Mouse (Mus musculus) hindbrain, postnatal 0 days (tissue): ENCODE data around the gene F2r. TPM values are rescaled to one million over a fixed set of nuclear protein-coding genes. Genes with fewer than 3 reads are reported as not detected.

Experiments
- ATAC-seq: fragments of 200-750 bp; cut with Nextera tagmentation; 2 replicates; pipeline ENCODE4 v1.8.0; 2017; ENCODE audit warnings: mild to moderate bottlenecking, moderate TSS enrichment, moderate library complexity
- DNase-seq: peaks from one replicate; pipeline ENCODE4 v3.0.0-alpha.2; 2015; ENCODE audit warnings: low spot score
- H3K27ac ChIP-seq: fragments of 300-500 bp; sonication (generic); 2 replicates; pipeline ENCODE4 v1.5.1; 2014; ENCODE audit warnings: mild to moderate bottlenecking
- H3K27me3 ChIP-seq: fragments of 300-500 bp; sonication (generic); 2 replicates; pipeline ENCODE4 v1.6.1; 2014; ENCODE audit warnings: low read length, mixed read lengths; ENCODE audit not compliant: insufficient read depth
- H3K36me3 ChIP-seq: fragments of 300-500 bp; sonication (generic); 2 replicates; pipeline ENCODE4 v1.6.1; 2014; ENCODE audit warnings: low read length, mixed read lengths; ENCODE audit not compliant: insufficient read depth
- H3K4me1 ChIP-seq: fragments of 300-500 bp; sonication (generic); 2 replicates; pipeline ENCODE4 v1.6.1; 2014; ENCODE audit warnings: antibody characterized with exemption, low read length, mixed read lengths; ENCODE audit not compliant: insufficient read depth
- H3K4me2 ChIP-seq: fragments of 300-500 bp; sonication (generic); 2 replicates; pipeline ENCODE4 v1.6.1; 2014; ENCODE audit warnings: low read depth, mild to moderate bottlenecking, low read length, moderate library complexity, mixed read lengths
- H3K4me3 ChIP-seq: fragments of 300-500 bp; sonication (generic); 2 replicates; pipeline ENCODE4 v1.5.1; 2014; ENCODE audit warnings: low read length
- H3K9ac ChIP-seq: fragments of 300-500 bp; sonication (generic); replicated peaks from 2 replicates; pipeline ENCODE4 v1.6.1; 2014; ENCODE audit warnings: mild to moderate bottlenecking, low read length, moderate library complexity, mixed read lengths
- H3K9me3 ChIP-seq: fragments of 300-500 bp; sonication (generic); 2 replicates; pipeline ENCODE4 v1.6.1; 2016; ENCODE audit warnings: low read length, mixed read lengths
- CTCF ChIP-seq: IDR thresholded peaks from 2 replicates; pipeline ENCODE4 v1.5.1; 2016; ENCODE audit warnings: antibody characterized with exemption, control low read depth, low read depth
- WGBS: fragments of 180-500 bp; shearing (Covaris S2); extraction: QIAGEN DNeasy Blood & Tissue Kit; methylation state at CpG from one replicate; pipeline ENCODE4 v1.1.7; 2014; 5-methylcytosine and 5-hydroxymethylcytosine counted together
- polyA plus RNA-seq: library from polyadenylated mRNA; unstranded; fragments of >200 nt; fragmentation: Nextera tagmentation; extraction: Ambion mirVana; gene quantifications from 2 replicates; pipeline ENCODE4 v1.2.1, GENCODE M21; 2015
- total RNA-seq: library from RNA; depleted of rRNA; stranded (reverse); fragments of >200 nt; gene quantifications from 2 replicates; pipeline ENCODE4 v1.2.3, GENCODE M21; 2014; rRNA removed

Gene F2r
- total RNA-seq (49.7 and 53.0 TPM in 2 replicates), polyA plus RNA-seq (34.6 and 36.9 TPM in 2 replicates)

DNA sequence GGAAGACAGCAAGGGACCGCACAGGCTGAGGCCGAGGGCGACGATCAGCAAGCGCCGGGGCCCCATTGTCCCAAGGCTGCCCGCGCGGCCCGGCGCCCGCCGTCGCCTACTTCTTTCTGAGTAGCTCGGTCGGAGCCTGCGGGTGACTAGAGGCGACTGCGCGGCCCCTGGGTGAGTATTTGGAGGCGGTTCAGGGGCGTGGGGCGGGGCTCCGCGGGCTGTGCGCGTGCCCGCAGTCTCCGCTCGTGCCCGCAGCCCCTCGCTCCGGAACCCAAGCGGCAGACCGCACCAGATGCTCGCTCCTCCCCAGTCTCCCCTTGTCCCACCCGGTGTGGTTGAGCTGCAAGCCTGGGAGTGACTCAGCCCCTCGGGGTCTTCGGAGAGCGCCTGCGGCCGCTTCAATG is at the start of gene F2r:
TSS of gene F2r (minus strand) at position 179 of the 404 bp plus-strand sequence.
- DNase-seq = peak; percentile 82
- peak; percentile 93 for ATAC-seq
- H3K27ac ChIP-seq = peak within 1 kb of the TSS; percentile 57; the same call in 1 of the 2 replicates
- peak within 1 kb of the TSS; percentile 95 for H3K4me2 ChIP-seq
- H3K9ac ChIP-seq = peak within 1 kb of the TSS; percentile 69
- H3K9me3 ChIP-seq = no peaks in the 10 kb centered on the region
- TF ChIP-seq CTCF = no peak
- no peaks in the 10 kb centered on the region for H3K36me3 ChIP-seq
- H3K4me3 ChIP-seq = peak within 1 kb of the TSS; percentile 72
- 0 out of 2 replicates have a peak, but pooled peaks cover 3% of the 10 kb centered on the region for H3K4me1 ChIP-seq
- no peaks in the 10 kb centered on the region for H3K27me3 ChIP-seq
- 2% methylated on average over 40 of the region's 42 CpGs for WGBS

- Histone ChIP-seq H3K9ac (no peak overlapping the region), H3K27me3 (no peaks in the 10 kb centered on the region), H3K36me3 (0 out of 2 replicates have a peak, but pooled peaks cover 4% of the 10 kb centered on the region), H3K9me3 (no peaks in the 10 kb centered on the region), H3K27ac (no peak overlapping the region), H3K4me3 (no peak overlapping the region), H3K4me1 (no peaks in the 10 kb centered on the region), H3K4me2 (no peak overlapping the region)
- DNase-seq = peak; percentile 54
- peak; percentile 61 for TF ChIP-seq CTCF
- 25% methylated on average over 7 of the region's 7 CpGs for WGBS
- ATAC-seq = no peak; the same call in 1 of the 2 replicates
These were observed 49.0 kb upstream of the F2r start for GRCm38 (mm10) chr13:95667260-95667659.

DNA sequence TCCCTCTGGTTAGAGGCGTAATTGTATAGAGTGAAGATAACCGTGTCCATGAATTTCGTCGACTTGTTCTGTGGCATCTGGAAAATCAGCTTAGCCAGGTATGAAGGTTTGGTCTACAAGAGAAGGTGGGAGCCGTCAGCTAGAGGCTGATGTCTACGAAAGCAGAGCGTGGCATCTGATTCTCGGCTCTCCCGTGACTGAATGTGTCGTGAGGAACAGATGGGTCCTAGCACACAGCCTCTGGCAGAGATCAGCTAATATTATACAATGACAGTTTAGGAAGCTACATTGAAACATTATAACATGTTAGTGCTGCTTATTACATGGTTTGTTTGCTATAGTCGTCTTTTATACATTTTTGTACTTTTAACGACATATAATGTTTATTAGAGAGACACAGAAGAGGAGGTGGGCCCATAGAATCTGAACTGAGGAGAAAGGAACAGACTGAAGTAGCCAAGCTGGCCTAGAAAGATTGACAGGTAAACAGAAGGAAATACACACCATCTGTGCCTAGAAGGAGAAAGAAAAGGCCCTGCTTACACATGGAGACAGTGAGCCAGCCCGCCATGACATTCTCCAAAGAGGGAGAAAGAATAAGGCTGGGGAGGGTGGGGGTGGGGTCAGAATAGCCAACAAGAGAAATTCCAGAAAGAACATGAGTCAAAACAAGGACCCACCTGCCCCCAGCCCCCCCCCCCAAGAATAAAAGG is 47.5 kb upstream of the F2r start:
- ATAC-seq = no peak
- 78% methylated on average over 13 of the region's 13 CpGs for WGBS
- no peaks in the 10 kb centered on the region for H3K9me3 ChIP-seq
- DNase-seq = no peak
- H3K4me2 ChIP-seq = no peak overlapping the region
- H3K4me1 ChIP-seq = no peaks in the 10 kb centered on the region
- no peak overlapping the region for H3K27ac ChIP-seq
- no peaks in the 10 kb centered on the region for H3K27me3 ChIP-seq
- 0 out of 2 replicates have a peak, but pooled peaks cover 4% of the 10 kb centered on the region for H3K36me3 ChIP-seq
- no peak for TF ChIP-seq CTCF
- no peak overlapping the region for H3K4me3 ChIP-seq
- no peak overlapping the region for H3K9ac ChIP-seq

DNA sequence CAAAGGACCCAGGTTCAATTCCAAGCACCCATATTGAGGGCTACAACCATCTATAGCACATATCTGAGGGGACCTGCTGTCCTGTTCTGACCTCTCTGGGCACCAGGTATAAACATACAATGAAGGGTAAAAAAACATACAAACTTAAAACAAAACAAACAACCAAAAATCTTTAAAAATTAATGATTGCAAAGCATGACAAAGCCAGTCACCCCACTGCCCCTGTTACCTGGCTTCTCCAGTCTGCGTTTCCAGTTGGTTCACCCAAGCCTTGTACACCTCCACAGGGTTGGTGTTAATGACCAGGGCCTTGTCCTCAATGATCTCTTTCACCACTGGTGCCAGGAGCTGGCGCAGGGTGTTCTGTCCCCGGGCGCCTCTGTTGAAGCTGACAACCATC is 45.5 kb upstream of the F2r start:
- DNase-seq = no peak
- H3K27me3 ChIP-seq = no peaks in the 10 kb centered on the region
- H3K4me3 ChIP-seq = no peak overlapping the region
- H3K9me3 ChIP-seq = no peaks in the 10 kb centered on the region
- no peak for TF ChIP-seq CTCF
- no peak for ATAC-seq
- H3K27ac ChIP-seq = no peak overlapping the region
- no peak overlapping the region for H3K9ac ChIP-seq
- WGBS = 97% methylated on average over 4 of the region's 4 CpGs
- H3K36me3 ChIP-seq = no peaks in the 10 kb centered on the region
- no peaks in the 10 kb centered on the region for H3K4me1 ChIP-seq
- no peak overlapping the region for H3K4me2 ChIP-seq

DNA sequence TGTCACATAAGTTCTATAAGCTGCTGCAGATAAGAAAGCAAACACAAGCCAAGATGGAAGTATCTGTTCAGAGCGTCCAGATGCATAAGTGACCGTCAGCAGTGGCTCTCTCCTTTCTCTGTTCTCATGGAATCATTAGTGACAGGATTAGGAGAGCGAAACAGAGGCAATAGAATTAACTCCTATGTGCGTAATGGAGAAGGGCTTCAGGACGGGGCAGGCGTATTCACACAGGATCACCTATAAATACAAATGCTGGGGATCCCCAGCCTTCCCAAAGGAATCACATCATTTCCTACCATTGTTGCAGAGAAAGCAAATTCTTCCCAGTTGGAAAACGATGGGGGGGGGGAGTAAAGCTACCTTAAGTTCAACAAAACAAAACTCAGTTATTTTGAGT is 41.1 kb upstream of the F2r start:
- no peak overlapping the region for H3K27ac ChIP-seq
- H3K4me2 ChIP-seq = no peak overlapping the region
- H3K9me3 ChIP-seq = no peaks in the 10 kb centered on the region
- no peak overlapping the region for H3K4me3 ChIP-seq
- H3K27me3 ChIP-seq = no peaks in the 10 kb centered on the region
- no peak overlapping the region for H3K9ac ChIP-seq
- WGBS = 84% methylated on average over 7 of the region's 7 CpGs
- ATAC-seq (no peak), DNase-seq (no peak)
- no peaks in the 10 kb centered on the region for H3K36me3 ChIP-seq
- no peak for TF ChIP-seq CTCF
- no peaks in the 10 kb centered on the region for H3K4me1 ChIP-seq

GRCm38 (mm10) chr13:95657171-95657570 is 38.9 kb upstream of the F2r start:
- DNase-seq (no peak), ATAC-seq (no peak)
- H3K27ac ChIP-seq = no peak overlapping the region
- TF ChIP-seq CTCF = no peak
- no peaks in the 10 kb centered on the region for H3K36me3 ChIP-seq
- 72% methylated on average over 9 of the region's 9 CpGs for WGBS
- no peak overlapping the region for H3K4me2 ChIP-seq
- H3K27me3 ChIP-seq = no peaks in the 10 kb centered on the region
- no peaks in the 10 kb centered on the region for H3K9me3 ChIP-seq
- no peaks in the 10 kb centered on the region for H3K4me1 ChIP-seq
- no peak overlapping the region for H3K9ac ChIP-seq
- H3K4me3 ChIP-seq = no peak overlapping the region

DNA sequence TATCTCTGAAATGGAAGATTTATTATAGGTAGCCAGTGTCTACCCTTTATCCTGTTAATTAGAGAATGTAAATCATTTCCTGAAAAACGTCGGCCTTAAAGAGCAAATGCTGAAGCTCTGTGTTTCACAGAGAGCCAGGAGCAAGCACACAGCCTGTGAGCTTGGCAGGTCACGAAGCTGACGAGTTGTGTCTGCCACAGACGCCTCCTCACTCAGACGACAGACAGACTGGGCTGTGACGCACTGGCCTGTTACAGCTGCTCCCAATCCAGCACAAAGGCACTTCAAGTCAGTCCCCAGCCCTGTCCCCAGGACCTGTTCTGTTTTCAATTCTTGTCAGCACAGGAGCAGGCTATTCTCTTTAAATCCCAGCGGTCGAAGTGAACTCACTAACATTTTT is 37.0 kb upstream of the F2r start:
- Histone ChIP-seq H3K4me1 (no peaks in the 10 kb centered on the region), H3K27me3 (no peaks in the 10 kb centered on the region), H3K9me3 (no peaks in the 10 kb centered on the region), H3K4me2 (no peak overlapping the region), H3K9ac (no peak overlapping the region), H3K4me3 (no peak overlapping the region), H3K36me3 (no peaks in the 10 kb centered on the region), H3K27ac (no peak overlapping the region)
- ATAC-seq = no peak
- peak; percentile 42 for DNase-seq
- 39% methylated on average over 9 of the region's 9 CpGs for WGBS
- no peak for TF ChIP-seq CTCF
